Mouse (Mus musculus) spleen, embryonic (tissue): ENCODE results near the gene Pcp4l1.

Experiments
- CTCF ChIA-PET: fragments of 350-600 bp; sonication (Branson Sonifier 250); formaldehyde crosslinking; loops from one replicate; lab custom pipeline; 2022; lab: Charles Lee

Pcp4l1 gene

DNA sequence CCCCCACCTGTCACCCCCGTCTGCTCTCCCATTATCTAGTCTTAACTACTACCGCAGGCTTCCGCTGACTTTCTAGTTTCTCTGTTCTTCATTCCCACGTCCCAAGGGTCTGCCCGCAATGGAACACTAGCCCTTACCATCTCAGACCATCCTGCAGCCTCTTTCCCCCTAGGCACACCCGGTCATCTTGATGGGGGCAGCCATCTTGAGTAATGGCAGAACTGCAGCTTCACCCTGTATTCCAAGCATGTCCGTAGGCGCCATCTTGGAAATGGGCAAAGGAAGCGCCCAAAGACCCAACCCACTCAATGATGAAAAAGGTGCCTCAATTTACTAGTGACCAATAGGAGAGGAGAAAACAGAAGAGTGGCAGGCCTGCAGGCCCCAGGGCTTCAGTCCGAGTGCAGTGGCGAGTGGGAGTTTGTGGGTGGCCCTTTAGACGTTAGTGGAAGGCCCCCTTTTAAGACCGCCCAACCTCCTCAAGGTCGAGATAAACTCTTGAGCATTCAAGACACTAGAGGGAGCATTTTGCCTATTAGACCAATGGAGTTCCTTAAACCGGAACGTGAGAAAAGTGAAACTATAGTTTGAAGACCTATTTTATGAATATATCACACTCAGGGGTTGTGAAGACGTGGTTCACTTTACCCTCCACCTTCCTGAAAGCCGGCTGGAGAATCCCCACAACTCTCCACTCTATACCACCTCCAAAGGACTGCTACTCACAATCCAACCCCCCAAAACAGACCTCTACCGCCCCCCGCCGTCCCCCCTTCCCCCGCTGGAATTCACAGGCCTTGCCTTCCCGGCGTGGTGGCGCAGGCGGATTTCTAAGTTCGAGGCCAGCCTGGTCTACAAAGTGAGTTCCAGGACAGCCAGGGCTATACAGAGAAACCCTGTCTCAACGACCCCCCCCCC is 26.4 kb upstream of the Pcp4l1 start, which contains the start of gene Tomm40l:
Gene Tomm40l, minus strand, starts transcription at position 277 of the 918 bp plus-strand sequence.
- CTCF ChIA-PET = no interaction called here

DNA sequence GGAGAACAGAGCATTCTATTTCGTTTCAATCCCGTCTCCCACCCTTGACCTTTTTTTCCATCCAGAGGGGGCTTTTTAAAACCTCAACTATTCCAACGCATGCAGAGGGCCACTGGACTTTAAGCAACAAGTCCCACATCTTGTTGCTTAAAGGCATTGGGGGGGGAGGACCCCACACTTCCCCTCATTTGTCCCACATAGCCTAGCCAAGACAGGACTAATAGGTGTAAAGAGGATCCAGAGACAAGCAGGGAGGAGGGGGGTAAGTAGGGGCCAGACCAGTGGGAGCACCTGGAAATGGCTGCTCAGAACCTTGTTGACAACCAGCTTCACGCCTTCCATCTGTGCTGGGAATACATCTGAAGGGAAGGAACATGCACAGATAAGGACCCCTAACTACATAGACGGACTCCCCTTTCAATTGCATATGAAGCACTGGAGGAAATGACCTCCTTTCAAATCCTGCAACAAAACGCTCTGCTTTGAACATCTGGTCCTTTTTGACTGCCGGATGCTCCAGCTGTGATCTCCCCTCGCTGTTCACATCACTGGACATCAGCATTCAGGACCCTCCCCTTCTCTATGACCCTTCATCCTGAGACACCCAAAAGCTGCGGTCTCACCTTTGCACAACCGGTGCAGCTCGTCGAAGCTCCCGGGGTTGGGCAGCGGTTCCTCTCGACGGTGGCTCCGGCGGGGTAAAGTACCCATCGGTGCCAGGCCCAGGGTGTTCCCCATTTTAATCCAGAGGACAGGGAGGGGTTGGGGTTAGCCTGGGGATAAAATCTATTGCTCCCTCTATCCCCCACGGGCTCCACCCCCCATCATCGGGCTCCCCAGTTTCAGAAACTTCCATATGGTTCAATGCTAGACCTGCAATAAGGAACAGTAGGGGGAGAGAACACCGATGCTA is 25.5 kb upstream of the Pcp4l1 start:
- CTCF ChIA-PET = interaction anchor here (0.6 to 1.0 kb wide), 3 partner anchors 26 to 81 kb away, joined by 3 read pairs; no protein-coding TSS in a partner anchor

DNA sequence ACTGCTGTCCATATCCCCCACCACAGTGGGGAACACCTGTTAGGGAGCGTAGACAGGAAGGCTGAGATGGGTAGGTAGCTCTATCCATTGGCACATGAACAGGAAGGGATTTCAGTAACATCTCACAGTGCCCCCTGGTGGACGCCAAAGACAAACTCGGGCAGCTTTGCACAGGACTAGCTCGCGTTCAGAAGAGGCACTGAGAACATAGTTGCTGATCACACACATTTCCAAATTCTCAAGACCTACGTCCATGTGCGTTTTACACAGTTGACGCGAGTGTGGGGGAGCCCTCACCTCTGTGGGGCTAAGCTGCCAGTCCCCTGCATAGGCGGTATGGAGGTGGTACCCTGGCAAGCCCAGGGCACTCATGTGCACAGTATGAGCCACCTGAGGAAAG is 24.8 kb upstream of the Pcp4l1 start:
- CTCF ChIA-PET = interaction anchor here (0.8 to 1.0 kb wide), 2 partner anchors 27 to 81 kb away, joined by 3 read pairs; no protein-coding TSS in a partner anchor

DNA sequence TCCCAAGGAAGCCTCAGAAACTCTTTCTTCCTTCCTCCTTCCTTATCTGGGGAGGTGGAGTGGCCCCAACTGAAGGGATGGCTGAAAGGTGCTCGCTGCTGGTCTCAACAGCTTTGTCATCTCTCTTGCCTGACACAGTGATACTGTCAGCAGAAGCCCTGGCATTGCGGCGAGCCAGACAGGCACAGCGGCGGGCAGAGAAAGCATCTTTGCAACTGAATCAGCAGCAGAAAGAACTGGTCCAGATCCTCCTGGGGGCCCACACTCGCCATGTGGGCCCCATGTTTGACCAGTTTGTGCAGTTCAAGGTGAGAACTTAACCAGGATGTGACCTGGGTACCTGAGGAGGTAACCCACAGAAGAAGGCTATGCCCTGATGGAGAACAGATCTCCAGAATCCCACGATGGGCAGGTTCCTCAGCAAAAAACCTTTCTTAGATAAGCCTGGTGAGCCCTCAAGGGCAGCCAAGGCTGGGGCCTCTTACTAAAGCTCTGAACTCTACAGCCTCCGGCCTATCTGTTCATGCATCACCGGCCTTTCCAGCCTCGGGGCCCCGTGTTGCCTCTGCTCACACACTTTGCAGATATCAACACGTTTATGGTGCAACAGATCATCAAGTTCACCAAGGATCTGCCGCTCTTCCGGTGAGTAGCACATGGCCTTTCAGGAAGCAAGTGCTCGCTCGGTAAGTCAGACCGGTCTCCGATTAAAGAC is 20.3 kb upstream of the Pcp4l1 start:
- CTCF ChIA-PET = interaction anchor here (0.6 kb wide), 1 partner anchor 356 kb away, joined by 3 read pairs; no protein-coding TSS in a partner anchor

DNA sequence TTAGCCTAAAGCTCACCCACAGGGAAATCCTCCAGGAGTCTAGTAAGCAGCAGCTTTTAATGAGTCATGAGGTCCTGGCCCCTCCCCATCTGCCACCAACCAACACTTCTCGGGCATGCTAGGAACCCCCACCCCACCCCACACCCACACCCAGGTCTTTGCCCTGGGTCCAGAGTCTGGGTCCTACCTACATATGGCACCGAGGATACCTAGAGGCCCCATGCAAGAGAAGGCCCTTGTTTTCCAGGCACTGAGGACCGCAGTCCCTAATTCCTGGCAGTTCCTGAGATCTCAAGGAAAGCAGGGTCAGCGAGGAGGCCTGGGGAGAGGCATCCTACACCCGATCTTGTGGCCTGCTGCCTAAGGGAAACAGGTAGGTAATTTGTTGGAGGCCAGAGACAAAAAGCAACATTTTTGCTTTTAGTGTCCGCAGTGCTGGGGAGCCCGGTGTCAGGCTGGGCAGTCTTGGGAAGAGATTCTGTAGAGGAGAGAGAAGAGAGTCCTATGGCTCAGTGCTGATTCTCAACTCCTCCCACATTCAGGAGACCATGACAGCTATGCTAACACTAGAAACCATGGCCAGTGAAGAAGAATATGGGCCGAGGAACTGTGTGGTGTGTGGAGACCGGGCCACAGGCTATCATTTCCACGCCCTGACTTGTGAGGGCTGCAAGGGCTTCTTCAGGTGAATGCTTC is 17.9 kb upstream of the Pcp4l1 start, which contains the start of gene Nr1i3:
Gene Nr1i3, plus strand, starts transcription at position 170 of the 696 bp plus-strand sequence.
- CTCF ChIA-PET = interaction anchor here (0.6 kb wide), 2 partner anchors 14 to 600 kb away, joined by 3 read pairs; no protein-coding TSS in a partner anchor

DNA sequence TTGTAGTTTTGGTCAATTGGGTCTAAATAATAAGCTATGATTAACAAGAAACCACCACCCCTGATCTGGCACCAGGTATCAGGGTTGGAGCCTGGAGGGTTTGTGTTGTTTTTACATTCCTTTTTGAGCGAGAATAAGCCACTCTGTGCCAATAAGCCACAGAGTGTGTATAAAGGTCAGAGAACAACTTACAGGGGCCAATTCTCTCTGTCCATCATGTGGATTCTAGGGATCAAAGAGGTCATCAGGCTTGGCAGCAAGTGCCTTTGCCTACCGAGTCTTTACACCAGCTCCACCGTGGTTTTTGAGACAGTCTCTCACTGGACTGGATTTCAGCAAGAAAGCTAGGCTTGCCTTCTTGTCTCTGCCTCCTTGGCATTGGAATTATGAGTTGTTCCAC is 16.8 kb upstream of the Pcp4l1 start:
- CTCF ChIA-PET = no interaction called here

DNA sequence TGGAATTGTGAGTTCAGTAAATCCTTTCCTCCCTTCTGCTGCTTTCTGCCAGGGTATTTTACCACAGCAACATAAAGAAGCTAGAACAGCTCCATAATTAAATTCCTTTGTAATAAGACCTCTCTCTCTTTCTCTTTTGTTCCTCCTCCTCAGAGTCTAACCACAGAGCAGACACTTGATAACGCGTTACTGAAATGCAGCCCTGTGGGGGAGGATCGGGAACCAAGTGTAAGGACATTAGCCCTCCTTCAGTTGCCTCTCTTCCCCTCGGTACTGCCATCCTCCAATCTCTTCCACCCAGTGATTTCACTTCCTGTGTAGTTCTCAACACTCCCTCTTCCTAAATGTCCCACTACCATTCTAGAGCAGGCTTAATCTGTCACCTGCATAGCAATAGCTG is 13.3 kb upstream of the Pcp4l1 start:
- CTCF ChIA-PET = no interaction called here

DNA sequence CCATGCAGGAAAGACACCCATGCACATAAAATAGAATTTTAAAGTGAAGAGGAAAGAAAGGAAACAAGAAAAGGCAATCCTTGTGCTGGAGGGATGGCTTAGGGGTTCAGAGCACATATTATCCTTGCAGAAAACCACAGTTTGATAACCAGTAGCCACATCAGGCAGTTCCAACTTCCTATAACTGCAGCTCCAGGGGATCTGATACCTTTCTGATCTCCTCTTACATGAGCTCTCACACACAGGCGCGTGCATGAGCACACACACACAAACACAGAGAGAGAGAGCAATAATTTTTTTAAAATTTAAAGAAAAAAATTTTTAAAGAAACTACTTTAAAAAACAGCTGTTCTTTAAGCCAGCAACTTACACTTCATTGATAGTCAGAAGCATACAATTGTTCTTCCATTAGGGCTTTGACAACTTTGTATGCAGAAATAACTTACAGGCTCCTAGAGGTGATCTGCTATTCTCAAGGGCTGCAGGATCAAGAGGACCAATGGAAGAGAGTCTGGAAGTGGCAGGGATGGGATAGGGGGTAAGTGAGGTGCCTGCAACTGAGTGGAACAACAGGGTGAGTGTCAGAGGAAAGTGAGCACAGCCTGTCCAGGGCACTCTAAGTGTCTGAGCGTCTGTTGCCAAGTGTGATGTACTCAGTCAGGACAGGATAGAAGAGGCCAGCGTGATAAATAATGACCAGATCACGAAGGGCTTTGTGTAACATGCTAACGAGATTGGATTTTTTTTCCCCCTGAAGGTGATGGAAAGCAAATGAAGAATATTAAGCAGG is 9.8 kb upstream of the Pcp4l1 start:
- CTCF ChIA-PET = interaction anchor here (0.6 kb wide), 1 partner anchor 79 kb away, joined by 3 read pairs; no protein-coding TSS in a partner anchor

DNA sequence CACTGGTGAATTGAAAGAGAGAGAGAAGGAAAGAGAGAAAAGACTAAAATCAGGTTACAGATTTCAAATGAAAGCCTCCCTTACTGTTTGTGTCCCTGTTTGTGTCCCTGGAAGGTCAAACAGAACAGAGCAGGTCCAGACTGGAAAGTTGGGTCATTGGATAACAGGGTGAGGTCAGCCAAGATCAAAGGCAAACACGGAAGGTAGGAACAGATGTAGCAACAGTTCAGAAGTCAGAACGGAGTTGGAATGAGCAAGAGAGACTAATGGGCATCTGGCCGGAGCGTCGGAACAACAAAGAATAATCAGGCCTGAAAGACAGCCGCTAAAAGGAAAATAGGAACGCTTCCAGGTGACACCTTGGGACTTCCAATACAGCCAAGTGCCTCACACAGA is 8.2 kb upstream of the Pcp4l1 start:
- CTCF ChIA-PET = no interaction called here

DNA sequence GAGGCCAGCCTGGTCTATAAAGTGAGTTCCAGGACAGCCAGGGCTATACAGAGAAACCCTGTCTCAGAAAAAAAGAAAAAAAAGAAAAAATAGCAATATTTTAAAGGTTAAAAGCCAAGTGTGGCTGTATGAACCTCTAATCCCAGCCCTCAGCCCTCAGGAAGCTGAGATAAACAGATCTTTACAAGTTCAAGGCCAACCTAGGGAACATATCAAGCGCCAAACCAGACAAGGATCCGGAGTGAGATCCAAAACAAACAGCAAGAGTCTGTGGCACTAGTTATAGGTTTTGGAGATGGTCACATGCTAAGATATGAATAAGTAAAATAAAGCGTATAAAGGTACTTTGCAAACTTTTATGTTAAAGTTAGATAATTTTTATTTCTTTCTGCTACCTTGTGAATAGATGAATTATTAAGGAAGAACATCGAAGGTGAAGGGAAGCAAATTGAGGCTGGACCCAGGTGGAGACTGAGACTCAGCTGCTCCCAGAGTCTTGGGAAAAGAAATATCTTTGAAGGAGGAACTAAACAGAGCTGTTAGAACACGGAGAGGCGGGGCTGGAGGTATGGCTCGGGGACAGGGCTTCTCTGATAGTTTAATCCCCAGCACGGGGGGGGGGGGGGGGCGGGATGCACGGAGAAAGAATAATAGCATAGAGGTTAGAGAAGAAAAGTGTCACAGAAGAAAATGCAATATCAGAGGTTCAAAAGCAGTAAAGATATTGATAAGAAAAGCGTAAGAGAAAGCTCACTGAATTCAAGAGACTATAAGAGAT is 7.6 kb upstream of the Pcp4l1 start:
- CTCF ChIA-PET = no interaction called here

DNA sequence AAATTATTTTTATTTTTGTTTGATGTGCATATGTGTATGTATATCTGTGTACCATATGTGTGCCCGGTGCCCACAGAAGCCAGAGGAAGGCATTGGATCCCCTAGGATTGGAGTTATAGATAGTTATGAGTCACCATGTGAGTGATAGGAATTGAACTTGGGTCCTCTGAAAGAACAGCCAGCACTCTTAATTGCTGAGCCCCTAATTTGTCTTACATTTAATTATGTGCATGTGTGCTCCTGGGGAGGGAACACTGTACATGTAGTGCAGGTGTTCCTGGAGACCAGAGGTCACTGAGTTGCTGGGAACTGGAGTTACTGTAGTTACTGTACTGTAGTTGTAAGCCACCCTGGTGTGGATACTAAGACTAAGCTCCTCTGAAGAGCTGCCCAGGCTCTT is 4.7 kb upstream of the Pcp4l1 start:
- CTCF ChIA-PET = no interaction called here

DNA sequence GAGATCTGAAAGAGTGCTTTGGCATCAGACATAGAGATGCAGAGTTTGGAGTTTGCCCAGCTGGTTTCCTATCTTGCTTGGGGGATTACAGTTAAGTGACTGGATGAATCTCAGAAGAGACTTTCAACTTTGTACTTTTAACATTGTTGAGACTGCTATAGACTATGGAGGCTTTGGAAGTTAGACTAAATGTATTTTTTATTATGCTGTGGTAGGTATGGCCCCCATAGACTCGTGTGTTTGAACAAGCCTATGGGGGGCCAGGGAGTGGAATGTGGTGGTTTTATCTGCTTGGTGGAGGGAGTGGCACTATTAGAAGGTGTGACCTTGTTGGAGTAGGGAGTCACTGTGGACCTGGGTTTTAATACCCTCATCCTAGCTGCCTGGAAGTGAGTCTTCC is 3.5 kb upstream of the Pcp4l1 start:
- CTCF ChIA-PET = interaction anchor here (0.6 kb wide), 2 partner anchors 15 to 462 kb away, joined by 3 read pairs; no protein-coding TSS in a partner anchor

DNA sequence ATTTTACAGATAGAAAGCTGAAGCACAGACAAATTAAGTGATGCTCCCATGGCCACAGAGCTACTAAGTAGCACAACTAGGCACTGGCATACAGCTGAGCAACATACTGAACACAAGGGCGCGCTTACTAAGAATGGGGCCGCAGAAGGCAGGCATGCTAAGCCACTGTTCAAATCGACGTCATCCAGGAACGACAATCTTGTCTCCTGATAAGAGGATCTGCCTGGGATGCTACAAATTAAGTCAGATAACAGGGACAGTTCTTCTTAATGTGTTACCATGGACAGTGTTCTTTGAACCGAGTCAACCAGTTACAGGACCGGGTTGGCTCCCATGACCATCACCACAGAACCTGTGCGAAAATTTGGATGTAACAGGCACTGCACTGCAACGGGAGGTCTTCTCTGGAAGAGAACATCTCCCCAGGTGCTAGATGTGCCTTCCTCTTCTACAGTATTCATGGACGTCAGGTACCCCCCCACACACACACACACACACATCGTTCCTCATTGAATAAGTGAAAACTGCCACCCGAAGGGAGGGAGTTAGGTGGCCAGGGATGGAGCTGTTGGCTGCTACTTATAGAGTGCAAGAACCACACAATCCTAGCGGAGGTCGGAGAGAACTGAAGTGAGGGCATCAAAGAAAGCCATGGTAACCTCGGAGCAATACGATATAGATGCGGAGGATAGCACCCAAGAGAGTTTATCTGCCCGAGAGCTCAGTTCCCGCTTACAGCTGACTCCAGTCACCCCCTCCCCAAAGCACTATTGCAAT is 834 bp downstream of the Pcp4l1 start:
- CTCF ChIA-PET = interaction anchor here (1.2 kb wide), 1 partner anchor 32 kb away, joined by 3 read pairs; no protein-coding TSS in a partner anchor

DNA sequence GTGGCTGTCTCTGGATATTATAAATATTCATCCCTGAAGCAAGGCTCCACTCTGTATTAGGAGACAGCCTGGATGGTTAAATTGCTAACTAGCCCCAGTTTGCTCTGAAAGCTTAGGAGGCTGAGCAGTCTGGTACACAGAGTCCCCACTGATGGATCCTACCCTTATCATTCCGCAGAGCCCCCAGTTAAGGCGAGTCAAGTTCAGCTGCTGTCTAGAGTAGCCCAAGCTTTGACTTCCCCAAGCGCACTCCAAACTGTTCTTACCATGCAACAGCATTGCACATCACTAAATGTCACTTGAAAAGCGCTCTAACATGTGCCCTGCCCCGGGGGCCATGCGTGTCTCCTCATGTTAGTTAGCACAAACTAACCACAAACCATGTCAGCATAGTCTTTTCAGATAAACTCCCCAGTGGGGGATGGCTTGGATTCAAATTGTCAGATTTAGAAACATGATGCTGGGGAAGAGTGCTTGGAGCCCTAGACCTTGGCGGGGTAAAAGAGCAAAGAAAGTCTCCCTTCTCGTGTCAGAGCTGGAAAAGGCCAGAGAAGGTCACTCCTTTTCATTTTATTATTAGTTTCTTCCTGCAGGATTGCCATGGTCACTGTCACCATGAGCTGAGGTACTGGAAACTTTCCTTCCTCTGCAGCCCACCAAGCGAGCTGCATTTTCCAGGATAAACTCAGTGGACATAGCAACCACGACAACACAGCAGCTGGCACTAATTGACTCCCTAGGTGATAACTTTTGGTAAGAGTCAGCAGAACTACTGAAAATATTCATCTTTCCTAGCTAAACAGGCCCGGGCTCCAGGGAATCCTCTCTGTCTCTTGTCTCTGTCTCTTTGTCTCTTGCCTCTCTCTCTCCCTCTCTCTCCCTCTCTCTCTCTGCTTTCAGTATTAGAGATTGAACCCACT is 1.9 kb downstream of the Pcp4l1 start:
- CTCF ChIA-PET = no interaction called here

DNA sequence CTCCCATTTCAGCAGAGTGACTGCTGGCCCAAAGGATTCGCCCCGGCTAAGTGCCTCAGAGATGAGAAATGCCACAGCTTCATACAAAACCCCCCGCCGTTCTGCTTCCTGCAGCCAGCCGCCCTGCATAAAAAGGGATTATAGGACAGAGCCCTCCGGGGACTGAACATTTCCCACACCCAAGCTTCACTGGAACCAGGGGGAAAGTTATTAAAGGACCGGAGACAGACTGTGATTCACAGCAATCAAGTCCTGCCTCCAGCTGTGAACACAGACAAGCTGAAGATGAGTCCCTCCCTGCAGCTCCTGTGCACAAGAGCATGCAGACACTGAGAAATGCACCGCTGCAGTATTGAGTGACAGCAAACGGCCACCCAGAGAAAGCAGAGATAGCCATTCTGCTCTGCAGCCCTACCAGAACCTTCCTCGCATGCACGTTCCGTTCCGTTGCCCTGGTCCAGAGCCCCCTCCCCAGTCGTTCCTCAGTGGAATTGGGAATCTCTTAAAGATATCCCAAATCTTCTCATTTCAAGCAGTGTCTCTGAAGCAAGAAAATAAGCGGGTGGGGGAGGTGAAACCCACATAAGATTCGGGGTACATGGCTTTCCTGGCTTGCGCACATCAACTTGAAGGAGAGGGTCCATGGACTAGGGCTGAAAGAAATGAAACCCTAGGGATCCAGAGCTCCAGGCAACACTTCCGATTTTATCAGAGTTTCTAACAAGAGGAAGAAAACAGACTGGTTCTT is 2.8 kb downstream of the Pcp4l1 start:
- CTCF ChIA-PET = no interaction called here

DNA sequence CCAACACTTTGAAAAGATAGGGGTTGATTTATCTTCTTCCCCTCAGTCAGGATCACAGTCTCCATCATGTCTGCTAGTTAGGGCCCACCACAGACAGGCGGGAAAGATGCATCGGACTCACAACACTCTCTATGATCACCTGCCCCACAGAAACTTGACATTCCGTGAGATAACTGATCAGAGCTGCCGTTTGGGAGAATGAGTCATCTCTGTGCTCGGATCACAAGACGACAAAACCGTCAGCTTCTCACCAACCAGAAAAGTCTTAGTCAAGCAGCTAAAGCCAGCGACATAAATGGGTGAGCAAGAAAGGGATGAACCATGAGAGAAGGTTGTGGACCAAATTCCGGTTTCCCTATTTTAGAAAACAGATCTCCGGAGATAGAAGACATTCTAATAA is 3.8 kb downstream of the Pcp4l1 start:
- CTCF ChIA-PET = no interaction called here
